Mouse (Mus musculus): ENCODE results near the gene Hadhb.

GRCm38 (mm10) chr5:30220666-30221065, 65.6 kb downstream of the Hadhb start:
- TF ChIP-seq EP300 (IDR thresholded peaks at IDR 0.05) (no peak), CTCF (IDR thresholded peaks at IDR 0.05) (no peak)
